Mouse (Mus musculus) C2C12 (cell line): ENCODE measurements around the gene Igf2r. TPM values are rescaled to one million over a fixed set of nuclear protein-coding genes. Genes with fewer than 3 reads are reported as not detected.

Source experiments
- H3K27me3 ChIP-seq: one replicate; pipeline ENCODE4 v1.6.1; 2011; ENCODE audit not compliant: control insufficient read depth, insufficient read depth, insufficient read length
- H3K36me3 ChIP-seq: one replicate; pipeline ENCODE4 v1.6.1; 2011; ENCODE audit not compliant: control insufficient read depth, insufficient read depth
- H3K4me3 ChIP-seq: one replicate; pipeline ENCODE4 v1.5.1; 2011; ENCODE audit warnings: mild to moderate bottlenecking, control low read depth; ENCODE audit not compliant: poor library complexity, insufficient read depth, severe bottlenecking
- H3K79me2 ChIP-seq: one replicate; pipeline ENCODE4 v1.6.1; 2011; ENCODE audit not compliant: control insufficient read depth, insufficient read depth
- H3K79me3 ChIP-seq: one replicate; pipeline ENCODE4 v1.6.1; 2011; ENCODE audit warnings: low read depth, control low read depth
- H3ac ChIP-seq: one replicate; pipeline ENCODE3; 2011; ENCODE audit warnings: low read depth; ENCODE audit not compliant: control insufficient read depth, insufficient read length
- CEBPB ChIP-seq: IDR thresholded peaks from one replicate; pipeline ENCODE4 v1.6.1; 2011; ENCODE audit warnings: low read depth, mild to moderate bottlenecking, control low read depth, moderate library complexity
- CTCF ChIP-seq: IDR thresholded peaks from one replicate; pipeline ENCODE4 v1.5.1; 2011; ENCODE audit not compliant: control insufficient read depth, insufficient read depth, insufficient read length
- FOSL1 ChIP-seq: IDR thresholded peaks from one replicate; pipeline ENCODE4 v1.8.0; 2011; ENCODE audit warnings: mild to moderate bottlenecking, low read length; ENCODE audit not compliant: poor library complexity, insufficient read depth, severe bottlenecking
- MAX ChIP-seq: IDR thresholded peaks from one replicate; pipeline ENCODE4 v1.6.1; 2011; ENCODE audit warnings: mild to moderate bottlenecking, control low read depth
- MYOD1 ChIP-seq: IDR thresholded peaks from one replicate; pipeline ENCODE4 v1.6.1; 2011; ENCODE audit warnings: low read depth; ENCODE audit not compliant: control insufficient read depth, insufficient read length
- MYOG ChIP-seq: IDR thresholded peaks from one replicate; pipeline ENCODE4 v1.6.1; 2011; ENCODE audit not compliant: control insufficient read depth, insufficient read length; ENCODE audit errors: extremely low read depth
- USF1 ChIP-seq: IDR thresholded peaks from one replicate; pipeline ENCODE4 v1.6.1; 2011; ENCODE audit warnings: low read depth, mild to moderate bottlenecking, control low read depth, moderate library complexity
- polyA plus RNA-seq: library from polyadenylated mRNA; unstranded; fragments of >200 nt; fragmentation: generic; extraction: Trizol; gene quantifications from one replicate; pipeline ENCODE4 v1.2.1, GENCODE M21; 2012; ENCODE audit warnings: missing spikeins

The Igf2r gene
- polyA plus RNA-seq, 1 experiment = 2.3 TPM

DNA sequence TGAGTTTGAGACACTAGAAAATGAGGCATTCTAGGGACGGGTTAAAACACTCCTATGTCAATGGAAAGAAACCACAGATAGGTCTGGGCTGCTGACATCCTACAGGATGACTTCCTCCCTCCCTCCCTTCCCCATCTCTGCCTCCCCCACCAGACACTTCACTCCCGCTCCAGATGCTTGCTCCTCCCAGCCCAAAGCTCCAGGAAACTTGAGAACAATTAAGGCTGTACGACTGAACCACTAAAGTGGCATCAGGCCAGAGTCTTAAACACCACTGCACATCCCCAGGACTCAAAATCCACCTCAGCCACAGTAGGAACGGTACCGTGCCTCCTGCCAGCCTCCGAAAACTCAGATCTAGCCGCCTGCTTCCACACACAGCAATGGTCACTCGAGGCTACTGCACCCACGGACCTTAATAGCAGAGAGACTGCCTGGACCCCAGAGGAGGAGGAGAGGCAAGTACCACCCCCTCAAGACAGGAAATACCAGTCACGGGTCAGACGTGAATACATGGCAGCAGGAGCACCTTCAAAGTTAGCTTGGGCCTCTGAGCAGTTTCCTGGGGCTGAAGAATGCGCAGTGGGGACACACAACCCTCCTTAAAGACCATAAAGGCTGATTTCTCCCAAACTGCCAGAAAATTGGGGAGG, 35.1 kb downstream of the Igf2r start:
- H3K4me3 ChIP-seq = no peak overlapping the region
- H3K36me3 ChIP-seq = no peaks in the 10 kb centered on the region

DNA sequence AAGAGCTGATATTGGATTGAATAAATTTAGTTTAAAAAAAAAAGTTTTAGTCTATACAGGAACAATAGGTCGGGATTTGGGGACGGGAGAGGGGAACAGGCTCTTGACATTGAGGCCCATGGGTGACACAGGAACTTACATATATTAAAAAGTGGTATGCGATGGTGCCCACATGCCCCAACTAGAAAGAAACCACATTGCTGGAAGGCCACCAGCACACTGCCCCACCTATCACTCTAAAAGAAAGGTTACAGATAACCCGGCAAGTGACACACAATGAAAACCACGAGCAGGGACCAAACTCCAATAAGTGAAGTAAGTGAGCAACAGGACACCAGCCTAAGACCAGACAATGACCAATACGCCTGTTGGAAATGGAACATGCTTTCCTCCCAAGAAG, 36.3 kb downstream of the Igf2r start:
- H3K4me3 ChIP-seq = no peak overlapping the region
- no peaks in the 10 kb centered on the region for H3K36me3 ChIP-seq
- H3K79me2 ChIP-seq = no peaks in the 10 kb centered on the region
- TF ChIP-seq MAX = no peak
- TF ChIP-seq USF1 = no peak
- TF ChIP-seq MYOG = no peak
- TF ChIP-seq CEBPB = no peak
- TF ChIP-seq CTCF = no peak
- no peaks in the 10 kb centered on the region for H3K79me3 ChIP-seq
- H3K27me3 ChIP-seq = no peaks in the 10 kb centered on the region
- no peak overlapping the region for H3ac ChIP-seq

More for the DNA sequence above, 35.1 kb downstream of the Igf2r start:
- Histone ChIP-seq H3K79me3 (no peaks in the 10 kb centered on the region), H3K27me3 (no peaks in the 10 kb centered on the region), H3K79me2 (no peaks in the 10 kb centered on the region), H3ac (no peak overlapping the region)
- TF ChIP-seq CEBPB = no peak
- no peak for TF ChIP-seq FOSL1
- no peak for TF ChIP-seq MAX
- TF ChIP-seq USF1 = no peak

DNA sequence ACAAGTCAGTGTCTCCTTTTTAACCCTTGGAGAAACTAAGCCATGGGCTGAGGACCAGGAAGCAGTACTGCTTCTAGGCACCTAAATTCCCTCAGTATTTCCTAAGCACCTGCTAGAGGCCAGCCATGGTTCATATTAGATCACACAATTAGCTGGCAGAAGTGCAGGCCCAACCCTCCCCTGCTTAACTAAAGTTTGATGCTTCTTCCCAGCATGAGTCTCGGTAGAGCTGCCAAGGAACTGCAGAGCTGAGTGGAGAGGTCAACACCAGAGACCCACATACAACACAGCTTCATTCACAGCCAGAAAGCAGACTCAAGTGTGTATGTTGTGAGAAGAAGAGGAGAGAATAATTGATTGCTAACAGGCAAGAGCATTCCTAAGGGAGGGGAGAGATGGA, 40.9 kb downstream of the Igf2r start:
- Histone ChIP-seq H3K4me3 (no peak overlapping the region), H3K36me3 (no peaks in the 10 kb centered on the region), H3ac (no peak overlapping the region), H3K79me2 (no peaks in the 10 kb centered on the region), H3K27me3 (no peaks in the 10 kb centered on the region), H3K79me3 (no peaks in the 10 kb centered on the region)
- no peak for TF ChIP-seq MAX
- TF ChIP-seq CTCF = no peak
- no peak for TF ChIP-seq FOSL1
- no peak for TF ChIP-seq USF1
- TF ChIP-seq CEBPB = no peak
- no peak for TF ChIP-seq MYOG
- no peak for TF ChIP-seq MYOD1

DNA sequence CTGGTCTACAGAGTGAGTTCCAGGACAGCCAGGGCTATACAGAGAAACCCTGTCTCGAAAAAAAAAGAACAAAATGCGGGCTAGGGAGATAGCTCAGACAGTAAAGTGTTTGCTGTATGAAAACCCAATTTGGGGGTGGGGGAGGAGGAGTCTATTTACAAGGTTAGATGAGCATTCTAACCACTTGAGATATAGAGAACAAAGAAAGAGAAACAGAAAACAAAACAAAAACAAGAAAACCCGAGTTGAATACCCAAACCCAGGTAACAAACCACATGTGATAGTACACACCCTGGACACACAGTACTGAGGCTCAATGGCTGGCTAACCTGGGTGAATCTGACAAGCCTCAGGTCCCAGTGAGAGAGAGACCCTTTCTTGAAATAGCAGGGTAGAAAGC, 41.7 kb downstream of the Igf2r start:
- Histone ChIP-seq H3K4me3 (no peak overlapping the region), H3K79me2 (no peaks in the 10 kb centered on the region), H3K27me3 (no peaks in the 10 kb centered on the region), H3K79me3 (no peaks in the 10 kb centered on the region), H3ac (no peak overlapping the region), H3K36me3 (no peaks in the 10 kb centered on the region)
- no peak for TF ChIP-seq MYOD1

DNA sequence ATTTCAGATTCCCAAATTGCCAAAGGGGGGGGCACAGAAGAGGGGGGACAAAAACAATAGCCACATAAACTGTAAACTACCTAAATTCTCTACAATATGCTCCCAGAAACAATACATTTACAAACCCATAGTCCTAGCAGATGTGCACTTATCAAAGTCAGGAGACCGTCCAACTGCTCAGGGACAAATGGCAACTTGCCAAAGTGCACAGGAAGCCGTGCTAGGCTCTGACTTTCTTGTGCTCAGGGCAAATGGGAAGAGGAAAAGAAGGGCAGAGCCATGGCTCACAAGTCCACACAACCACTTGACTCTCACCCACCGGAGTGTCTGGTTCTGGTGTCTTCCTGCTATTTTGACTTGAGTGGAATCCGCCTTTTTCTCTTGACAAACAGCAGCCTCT, 43.6 kb downstream of the Igf2r start:
- Histone ChIP-seq H3ac (no peak overlapping the region), H3K27me3 (no peaks in the 10 kb centered on the region), H3K79me2 (no peaks in the 10 kb centered on the region), H3K79me3 (no peaks in the 10 kb centered on the region), H3K4me3 (no peak overlapping the region), H3K36me3 (no peaks in the 10 kb centered on the region)
- TF ChIP-seq USF1 (no peak), CTCF (no peak), CEBPB (no peak), MYOD1 (no peak), MAX (no peak), FOSL1 (no peak), MYOG (no peak)

DNA sequence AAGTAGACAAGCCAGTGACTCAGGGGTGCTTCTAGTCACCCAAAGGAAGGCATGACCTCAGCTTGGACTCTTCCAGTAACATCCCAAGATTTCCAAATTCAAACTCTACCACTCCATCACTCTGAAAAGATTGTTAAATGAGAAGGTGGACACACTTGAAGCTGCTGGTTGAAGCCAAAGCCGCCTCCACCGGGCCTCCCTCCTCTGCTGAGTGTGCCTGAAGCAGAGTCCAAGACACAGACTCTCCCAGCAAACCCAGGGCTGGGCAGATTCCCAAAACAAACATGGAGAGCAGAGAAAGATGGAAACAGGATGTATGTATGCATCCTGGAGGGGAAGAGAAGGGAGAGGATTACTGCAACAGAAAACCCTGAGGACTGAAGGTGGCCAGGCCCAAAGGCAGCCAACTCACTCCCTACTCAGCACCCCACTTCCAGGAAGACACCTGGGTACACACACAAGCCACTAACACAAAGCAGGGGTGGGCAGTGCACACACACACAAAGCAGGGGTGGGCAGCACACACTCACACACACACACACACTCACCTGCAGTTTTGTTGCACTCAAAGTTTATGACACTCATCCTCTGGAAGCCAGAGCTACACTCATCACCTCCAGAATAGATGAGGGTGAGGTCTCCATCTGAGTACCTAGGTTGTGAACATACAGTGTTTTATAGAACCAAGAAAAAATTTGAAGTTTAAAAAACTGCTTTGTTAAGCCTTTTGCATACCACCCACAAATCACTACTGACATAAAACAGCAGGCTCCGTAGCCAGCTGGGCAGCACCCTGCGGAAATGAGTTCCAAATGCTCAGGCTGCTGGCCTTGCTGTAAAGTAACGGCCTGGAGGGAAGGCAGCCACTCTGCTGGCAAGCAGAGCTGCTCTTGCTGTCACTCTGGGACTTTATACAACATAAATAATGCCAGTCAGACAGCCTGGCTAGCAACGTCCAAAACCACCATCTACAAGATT, 44.4 kb downstream of the Igf2r start:
- no peak overlapping the region for H3K4me3 ChIP-seq
- no peaks in the 10 kb centered on the region for H3K79me3 ChIP-seq
- no peak overlapping the region for H3ac ChIP-seq
- no peak for TF ChIP-seq MAX
- no peak for TF ChIP-seq CTCF
- TF ChIP-seq MYOG = no peak
- TF ChIP-seq CEBPB = no peak
- no peak for TF ChIP-seq FOSL1
- no peak for TF ChIP-seq MYOD1
- TF ChIP-seq USF1 = no peak
- no peaks in the 10 kb centered on the region for H3K36me3 ChIP-seq
- no peaks in the 10 kb centered on the region for H3K79me2 ChIP-seq
- H3K27me3 ChIP-seq = no peaks in the 10 kb centered on the region
